Mouse (Mus musculus) spleen, postnatal 0 days (tissue): ENCODE results near the gene Gm20683. TPM values are rescaled to one million over a fixed set of nuclear protein-coding genes. Genes with fewer than 3 reads are reported as not detected.

Experiments
- polyA plus RNA-seq: library from polyadenylated mRNA; unstranded; fragments of >200 nt; fragmentation: Nextera tagmentation; extraction: Ambion mirVana; gene quantifications from 2 replicates; pipeline ENCODE4 v1.2.1, GENCODE M21; 2015

The Gm20683 gene
- polyA plus RNA-seq = 1.0 and 1.1 TPM in 2 replicates

GRCm38 (mm10) chr17:25841117-25841880 lies at the start of gene Gm20683:
Gm20683 (minus strand) TSS chr17:25841763.

GRCm38 (mm10) chr17:25880196-25880910 lies 38.8 kb upstream of the Gm20683 start, which contains the start of gene Wfikkn1:
Wfikkn1 (minus strand) TSS chr17:25880858.

GRCm38 (mm10) chr17:25874721-25875170 lies 33.2 kb upstream of the Gm20683 start, which contains the start of gene Mettl26:
Mettl26 (plus strand) TSS chr17:25875074.

GRCm38 (mm10) chr17:25868601-25869191 lies 27.1 kb upstream of the Gm20683 start, which contains the start of gene Mcrip2:
Mcrip2 (minus strand) TSS chr17:25868764.

GRCm38 (mm10) chr17:25860832-25861703 lies 19.5 kb upstream of the Gm20683 start, which contains the start of gene Wdr90:
Wdr90 (minus strand) TSS chr17:25861501.

GRCm38 (mm10) chr17:25844396-25844901 lies 2.9 kb upstream of the Gm20683 start, which contains the start of gene Rhot2:
Rhot2 (minus strand) TSS chr17:25844851.

GRCm38 (mm10) chr17:25837076-25837410 lies 4.5 kb downstream of the Gm20683 start, which contains the start of gene Rhbdl1:
Rhbdl1 (minus strand) TSS chr17:25837295.

GRCm38 (mm10) chr17:25833291-25833663 lies 8.3 kb downstream of the Gm20683 start, which contains the start of gene Stub1:
Stub1 (minus strand) TSS chr17:25833404.

GRCm38 (mm10) chr17:25828712-25829557 lies 12.6 kb downstream of the Gm20683 start, which contains the start of gene Jmjd8:
Jmjd8 (plus strand) TSS chr17:25828867.

GRCm38 (mm10) chr17:25823452-25823851 lies 18.1 kb downstream of the Gm20683 start, which contains the start of gene Wdr24:
Wdr24 (plus strand) TSS chr17:25823627.

GRCm38 (mm10) chr17:25808789-25809605 lies 32.6 kb downstream of the Gm20683 start, which contains the start of gene Fbxl16:
Fbxl16 (plus strand) TSS chr17:25809085.

GRCm38 (mm10) chr17:25796951-25797369 lies 44.6 kb downstream of the Gm20683 start, which contains the start of gene Metrn:
Metrn (minus strand) TSS chr17:25797136.

GRCm38 (mm10) chr17:25795609-25796092 lies 45.9 kb downstream of the Gm20683 start, which contains the start of gene AC134908.4:
AC134908.4 (minus strand) TSS chr17:25795659.

GRCm38 (mm10) chr17:25792615-25793014 lies 48.9 kb downstream of the Gm20683 start, which contains the start of gene Fam173a:
Fam173a (minus strand) TSS chr17:25792901.

GRCm38 (mm10) chr17:25786280-25786679 lies 55.3 kb downstream of the Gm20683 start, which contains the start of gene Ccdc78:
Ccdc78 (plus strand) TSS chr17:25786580.

GRCm38 (mm10) chr17:25785281-25785745 lies 56.2 kb downstream of the Gm20683 start, which contains the start of gene Haghl:
Haghl (minus strand) TSS chr17:25785673.

